Mouse (Mus musculus): ENCODE data around the gene Gm21518.
"Not testable (repeated sequence)": the region's sequence is repeated elsewhere in the genome, so short reads cannot be mapped to it uniquely, and the experiment has no call there.

Gene Gm21518

GRCm38 (mm10) chrY:62190566-62190965 lies at the start of gene Gm21518:
TSS of gene Gm21518 (plus strand) at chrY:62190866.
- not testable (repeated sequence) for DNase-seq

All from kidney, postnatal 14 days (tissue).